Mouse (Mus musculus) lung, postnatal 0 days (tissue): ENCODE data around the gene Aak1.

Source experiments
- CTCF ChIP-seq: IDR thresholded peaks from 2 replicates; pipeline ENCODE4 v1.5.1; 2016; ENCODE audit warnings: antibody characterized with exemption, mild to moderate bottlenecking
- EP300 ChIP-seq: IDR thresholded peaks from 2 replicates; pipeline ENCODE4 v1.6.1; 2016; ENCODE audit warnings: antibody characterized with exemption, mild to moderate bottlenecking, control low read depth

DNA sequence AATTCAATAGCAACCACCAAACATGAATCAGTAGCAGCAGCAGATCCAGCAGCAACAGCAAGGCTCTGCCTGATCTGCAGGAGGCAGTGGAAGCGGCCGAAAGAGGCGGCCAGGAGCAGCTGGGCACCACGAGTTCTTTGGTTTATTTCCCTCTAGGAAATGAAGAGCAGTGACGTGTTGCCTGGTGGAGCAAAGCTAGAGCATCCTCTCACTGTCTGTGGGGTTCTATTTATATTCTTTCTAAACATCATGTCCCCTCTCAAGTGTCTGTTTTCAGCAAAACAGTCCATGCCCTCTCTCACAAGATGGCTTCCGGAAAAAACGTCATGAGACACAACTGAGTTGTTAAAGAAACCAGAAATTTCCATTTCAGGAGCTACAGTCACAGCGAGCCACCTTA lies 189.8 kb downstream of the Aak1 start:
- TF ChIP-seq EP300: no peak
- no peak for TF ChIP-seq CTCF
